Mouse (Mus musculus) myocyte (in vitro differentiated cells): ENCODE results near the gene Zhx3. TPM values are rescaled to one million over a fixed set of nuclear protein-coding genes. Genes with fewer than 3 reads are reported as not detected.

ENCODE experiments used
- H3K27me3 ChIP-seq: one replicate; pipeline ENCODE4 v1.6.1; 2011; ENCODE audit not compliant: control insufficient read depth, insufficient read depth, insufficient read length
- H3K36me3 ChIP-seq: one replicate; pipeline ENCODE4 v1.6.1; 2011; ENCODE audit not compliant: control insufficient read depth, insufficient read depth
- H3K4me2 ChIP-seq: one replicate; pipeline ENCODE4 v1.6.1; 2011; ENCODE audit warnings: low read depth, control low read depth
- H3K4me3 ChIP-seq: one replicate; pipeline ENCODE4 v1.5.1; 2011; ENCODE audit warnings: mild to moderate bottlenecking, control low read depth, moderate library complexity
- H3K79me2 ChIP-seq: one replicate; pipeline ENCODE4 v1.6.1; 2011; ENCODE audit not compliant: control insufficient read depth, insufficient read depth
- H3ac ChIP-seq: one replicate; pipeline ENCODE4 v1.6.1; 2011; ENCODE audit not compliant: control insufficient read depth, insufficient read length
- CEBPB ChIP-seq: IDR thresholded peaks from 2 replicates; pipeline ENCODE4 v1.6.1; 2011; ENCODE audit warnings: mild to moderate bottlenecking, moderate library complexity; ENCODE audit not compliant: poor library complexity, insufficient read depth, severe bottlenecking
- E2F4 ChIP-seq: IDR thresholded peaks from one replicate; pipeline ENCODE4 v1.6.1; 2011; ENCODE audit warnings: mild to moderate bottlenecking, control low read depth, moderate library complexity; ENCODE audit not compliant: insufficient read depth
- MAX ChIP-seq: IDR thresholded peaks from one replicate; pipeline ENCODE4 v1.6.1; 2011; ENCODE audit warnings: low read depth, mild to moderate bottlenecking, control low read depth
- MYOD1 ChIP-seq, 3 experiments: IDR thresholded peaks; one replicate each; pipeline ENCODE4 v1.6.1; 2011; ENCODE audit warnings: control low read depth in 2 of 3, low read depth in 2 of 3, mild to moderate bottlenecking in 2 of 3, moderate library complexity in 1 of 3; ENCODE audit not compliant: insufficient read length in 2 of 3, control insufficient read depth in 1 of 3
- MYOG ChIP-seq, 3 experiments: IDR thresholded peaks; one replicate each; pipeline ENCODE4 v1.6.1; 2011; ENCODE audit warnings: control low read depth in 2 of 3, low read depth in 2 of 3, mild to moderate bottlenecking in 2 of 3; ENCODE audit not compliant: insufficient read length in 2 of 3, control insufficient read depth in 1 of 3, insufficient read depth in 1 of 3
- POLR2A ChIP-seq: IDR thresholded peaks from one replicate; pipeline ENCODE4 v1.6.1; 2011; ENCODE audit warnings: low read depth, mild to moderate bottlenecking, control low read depth, moderate library complexity; ENCODE audit not compliant: insufficient read length
- POLR2AphosphoS2 ChIP-seq: IDR thresholded peaks from one replicate; pipeline ENCODE4 v1.6.1; 2011; ENCODE audit warnings: low read depth, control low read depth; ENCODE audit not compliant: insufficient read length
- REST ChIP-seq: IDR thresholded peaks from one replicate; pipeline ENCODE4 v1.6.1; 2011; ENCODE audit warnings: mild to moderate bottlenecking, control low read depth, moderate library complexity; ENCODE audit not compliant: insufficient read depth, insufficient read length
- SRF ChIP-seq: IDR thresholded peaks from one replicate; pipeline ENCODE4 v1.6.1; 2011; ENCODE audit warnings: low read depth; ENCODE audit not compliant: control insufficient read depth, insufficient read length
- TCF12 ChIP-seq: IDR thresholded peaks from one replicate; pipeline ENCODE4 v1.6.1; 2011; ENCODE audit warnings: mild to moderate bottlenecking, control low read depth; ENCODE audit not compliant: poor library complexity, insufficient read depth, severe bottlenecking
- TCF3 ChIP-seq: IDR thresholded peaks from one replicate; pipeline ENCODE4 v1.6.1; 2011; ENCODE audit warnings: low read depth, control low read depth; ENCODE audit not compliant: insufficient read length
- USF1 ChIP-seq: IDR thresholded peaks from one replicate; pipeline ENCODE4 v1.6.1; 2011; ENCODE audit warnings: low read depth, mild to moderate bottlenecking, control low read depth, moderate library complexity
- polyA plus RNA-seq: library from polyadenylated mRNA; unstranded; fragments of >200 nt; fragmentation: generic; extraction: Trizol; gene quantifications from one replicate; pipeline ENCODE4 v1.2.1, GENCODE M21; 2012; ENCODE audit warnings: missing spikeins

The Zhx3 gene
- polyA plus RNA-seq, 1 experiment, result 6.1 TPM

DNA sequence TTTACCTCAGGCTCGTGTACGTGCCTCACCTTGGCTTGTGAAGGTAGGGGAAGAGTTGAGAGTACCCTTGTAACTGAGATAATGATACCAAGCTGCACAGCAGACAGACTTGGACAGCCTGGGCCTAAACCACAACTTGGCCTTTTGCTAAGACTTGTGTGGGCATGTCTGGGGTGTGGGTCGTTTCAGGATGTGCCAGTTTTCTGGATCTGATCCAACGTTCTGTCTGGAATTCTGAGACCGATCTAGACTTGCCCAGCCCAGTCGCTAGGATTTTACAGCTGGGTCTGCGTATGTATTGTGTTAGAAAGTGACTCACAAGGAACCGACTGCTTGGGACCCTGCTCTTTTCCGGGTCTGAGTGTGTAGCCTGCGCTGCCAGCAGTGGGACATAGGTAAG is 125.7 kb downstream of the Zhx3 start:
- peaks cover 47% of the 10 kb centered on the region for H3K79me2 ChIP-seq
- TF ChIP-seq E2F4 (no peak), POLR2A (no peak), TCF12 (no peak), USF1 (no peak), SRF (no peak), MAX (no peak), TCF3 (no peak), MYOD1 (IDR thresholded peaks at IDR 0.05; ENCODE audit: control insufficient read depth in 1 of 3, insufficient read length in 2 of 3, low read depth in 2 of 3) (no peak), REST (no peak), MYOG (IDR thresholded peaks at IDR 0.05; ENCODE audit: control insufficient read depth in 1 of 3, insufficient read depth in 1 of 3, insufficient read length in 2 of 3, low read depth in 2 of 3) (no peak), CEBPB (no peak), POLR2AphosphoS2 (no peak)
- peak overlapping the region; percentile 3 for H3K4me2 ChIP-seq
- H3K27me3 ChIP-seq, result no peaks in the 10 kb centered on the region
- peaks cover 13% of the 10 kb centered on the region for H3K36me3 ChIP-seq
- no peak overlapping the region for H3K4me3 ChIP-seq
- H3ac ChIP-seq, result no peak overlapping the region

DNA sequence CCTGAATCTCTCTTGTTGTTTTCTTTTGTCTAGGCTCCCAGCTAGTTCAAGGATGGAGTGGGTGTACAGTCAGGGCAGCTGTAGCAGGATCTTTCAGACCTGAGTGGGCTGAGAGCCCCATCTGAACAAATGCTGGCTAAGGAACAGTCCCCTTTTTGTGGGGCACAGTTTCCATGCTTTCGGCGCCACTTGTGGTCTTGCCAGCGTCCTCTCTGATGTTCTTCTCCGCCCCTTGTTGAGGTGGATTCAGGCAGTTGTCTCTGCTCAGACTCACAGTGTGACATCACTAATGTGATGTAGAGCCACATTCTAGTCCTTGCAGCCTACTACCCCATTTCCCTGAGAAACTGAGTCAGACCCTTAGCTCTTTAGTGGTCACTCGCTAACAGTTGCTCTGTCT is 126.2 kb downstream of the Zhx3 start:
- H3K4me2 ChIP-seq, result peak overlapping the region; percentile 3
- peaks cover 52% of the 10 kb centered on the region for H3K79me2 ChIP-seq
- peaks cover 13% of the 10 kb centered on the region for H3K36me3 ChIP-seq
- H3K4me3 ChIP-seq, result no peak overlapping the region
- no peak for TF ChIP-seq USF1
- no peak for TF ChIP-seq REST
- H3ac ChIP-seq, result no peak overlapping the region
- H3K27me3 ChIP-seq, result no peaks in the 10 kb centered on the region

DNA sequence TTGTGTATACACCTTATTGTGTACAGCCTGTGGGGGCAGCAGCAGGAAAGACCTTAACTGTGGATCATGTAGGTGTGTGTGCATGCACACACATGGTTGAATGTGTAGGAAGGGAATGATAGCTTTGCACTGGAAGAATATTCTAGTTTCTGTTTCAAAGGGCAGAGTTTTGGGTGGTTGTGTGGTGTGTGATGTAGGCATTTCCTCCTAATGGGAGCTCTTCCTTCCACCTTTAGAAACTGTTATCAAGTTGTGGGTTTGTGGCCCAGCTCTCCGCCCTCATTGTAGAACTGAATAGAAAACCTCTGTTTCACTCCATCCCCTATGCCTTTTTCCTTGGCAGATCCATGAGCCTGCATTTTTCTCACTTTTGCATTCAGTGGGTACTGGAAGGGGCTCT is 127.3 kb downstream of the Zhx3 start:
- H3K27me3 ChIP-seq, result no peaks in the 10 kb centered on the region
- no peak for TF ChIP-seq SRF
- TF ChIP-seq REST, result no peak
- TF ChIP-seq MYOG (IDR thresholded peaks at IDR 0.05; ENCODE audit: control insufficient read depth in 1 of 3, insufficient read depth in 1 of 3, insufficient read length in 2 of 3, low read depth in 2 of 3), result no peak
- no peak for TF ChIP-seq MAX
- no peak for TF ChIP-seq TCF3
- no peak for TF ChIP-seq CEBPB
- TF ChIP-seq MYOD1 (IDR thresholded peaks at IDR 0.05; ENCODE audit: control insufficient read depth in 1 of 3, insufficient read length in 2 of 3, low read depth in 2 of 3), result no peak
- TF ChIP-seq USF1, result no peak
- no peak for TF ChIP-seq E2F4
- no peak for TF ChIP-seq POLR2A
- no peak for TF ChIP-seq TCF12
- TF ChIP-seq POLR2AphosphoS2, result no peak
- no peak overlapping the region for H3K4me2 ChIP-seq
- H3ac ChIP-seq, result no peak overlapping the region
- H3K36me3 ChIP-seq, result peaks cover 4% of the 10 kb centered on the region
- no peak overlapping the region for H3K4me3 ChIP-seq
- H3K79me2 ChIP-seq, result peaks cover 63% of the 10 kb centered on the region

DNA sequence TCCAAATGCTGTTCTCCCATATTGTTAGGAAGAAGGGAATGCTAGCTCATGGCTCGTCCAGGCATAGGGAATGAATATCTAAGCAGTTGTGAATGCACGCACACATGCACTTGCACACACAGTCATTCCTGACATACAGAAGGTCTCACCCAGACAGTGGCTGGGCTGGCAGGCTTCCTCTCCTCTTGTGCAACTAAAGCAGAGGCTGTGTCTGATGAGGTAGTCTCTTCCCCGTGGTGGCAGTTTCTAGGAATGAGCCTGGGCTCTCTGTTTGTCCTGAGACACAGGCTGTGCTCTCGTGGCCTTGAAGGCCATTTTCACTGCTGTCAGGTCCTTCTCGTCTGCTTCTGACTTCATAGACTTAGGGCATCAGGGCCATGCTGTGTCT is 128.0 kb downstream of the Zhx3 start:
- no peaks in the 10 kb centered on the region for H3K27me3 ChIP-seq
- H3K79me2 ChIP-seq, result peaks cover 64% of the 10 kb centered on the region
- H3K36me3 ChIP-seq, result no peaks in the 10 kb centered on the region
- H3ac ChIP-seq, result no peak overlapping the region
- no peak for TF ChIP-seq SRF
- TF ChIP-seq POLR2A, result no peak
- TF ChIP-seq MAX, result no peak
- no peak for TF ChIP-seq USF1
- TF ChIP-seq MYOG (IDR thresholded peaks at IDR 0.05; ENCODE audit: control insufficient read depth in 1 of 3, insufficient read depth in 1 of 3, insufficient read length in 2 of 3, low read depth in 2 of 3), result no peak
- TF ChIP-seq TCF3, result no peak
- no peak for TF ChIP-seq POLR2AphosphoS2
- no peak for TF ChIP-seq MYOD1 (IDR thresholded peaks at IDR 0.05; ENCODE audit: control insufficient read depth in 1 of 3, insufficient read length in 2 of 3, low read depth in 2 of 3)
- H3K4me2 ChIP-seq, result no peak overlapping the region
- H3K4me3 ChIP-seq, result no peak overlapping the region

DNA sequence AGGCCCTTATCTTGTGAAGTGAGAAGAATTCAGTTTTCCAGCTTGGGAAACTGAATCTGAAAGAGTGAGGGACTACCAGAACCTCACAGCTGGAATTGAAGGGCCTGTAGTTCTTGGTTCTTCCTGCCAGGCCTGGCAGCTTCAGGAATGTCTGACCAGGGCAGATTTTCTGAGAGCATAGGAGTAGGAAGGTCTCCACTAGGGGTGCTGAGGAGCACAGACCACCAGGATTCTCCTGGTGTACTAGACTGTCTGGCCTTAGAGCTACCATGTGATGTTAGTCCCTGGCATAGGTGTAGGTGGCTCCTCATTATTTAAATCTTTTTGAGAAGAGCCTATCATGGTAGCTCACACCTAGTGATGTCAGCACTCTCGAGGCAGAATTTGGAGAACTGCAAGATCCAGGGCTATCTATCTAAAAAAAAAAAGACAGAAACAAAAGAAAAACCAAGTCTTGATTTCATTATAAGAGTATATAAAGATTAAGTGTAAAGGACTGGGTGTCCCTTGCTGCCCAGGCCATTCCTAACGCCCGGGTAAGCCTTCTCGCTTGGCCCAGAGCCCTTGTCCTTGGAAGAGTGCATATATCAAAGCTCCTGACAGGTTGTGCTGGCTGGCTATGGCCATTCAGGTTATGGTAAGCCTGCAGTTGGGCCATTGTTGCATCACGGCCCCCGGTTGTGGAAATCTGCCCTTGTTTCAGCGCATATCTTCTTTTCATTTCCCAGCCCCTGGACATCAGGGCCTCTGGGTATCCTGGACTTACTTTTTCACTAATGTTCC is 128.6 kb downstream of the Zhx3 start:
- no peak overlapping the region for H3ac ChIP-seq
- H3K4me3 ChIP-seq, result no peak overlapping the region
- H3K27me3 ChIP-seq, result no peaks in the 10 kb centered on the region
- no peak for TF ChIP-seq REST
- TF ChIP-seq E2F4, result no peak
- TF ChIP-seq TCF12, result no peak
- no peak for TF ChIP-seq USF1
- peaks cover 64% of the 10 kb centered on the region for H3K79me2 ChIP-seq
- H3K4me2 ChIP-seq, result no peak overlapping the region
- no peaks in the 10 kb centered on the region for H3K36me3 ChIP-seq
